Mouse (Mus musculus): ENCODE results near the gene Olfr824. TPM values are rescaled to one million over a fixed set of nuclear protein-coding genes. Genes with fewer than 3 reads are reported as not detected.

Olfr824 gene
- polyA plus RNA-seq (2017; shearing (Covaris generic)), result not detected

GRCm38 (mm10) chr10:130129900-130130299, at the start of gene Olfr824:
Gene Olfr824 (minus strand): TSS chr10:130130000.

GRCm38 (mm10) chr10:130166666-130167065, 36.9 kb upstream of the Olfr824 start, which contains the start of gene Olfr825:
Gene Olfr825 (minus strand): TSS chr10:130166766.

DNA sequence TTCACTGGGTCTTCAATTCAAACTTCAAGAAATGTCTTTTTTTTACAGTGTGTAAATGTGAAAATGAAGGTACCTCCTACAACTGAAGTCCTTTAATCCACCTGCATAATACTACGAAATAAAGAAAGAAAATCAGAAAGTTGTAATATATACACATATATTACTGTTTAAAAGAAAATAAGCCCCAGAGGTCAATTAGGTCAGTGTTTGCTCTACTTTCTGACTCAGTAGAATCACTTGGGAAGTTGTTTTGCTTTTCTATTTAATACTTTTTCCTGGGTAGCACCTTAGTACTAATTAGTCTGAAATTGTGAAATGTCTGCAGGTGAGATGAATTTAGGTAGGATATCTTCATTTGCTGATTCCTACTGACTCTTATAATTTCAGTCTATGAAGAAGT, 14.5 kb downstream of the Olfr824 start, which contains the start of gene Olfr823:
TSS of gene Olfr823 (minus strand) at position 101 of the 400 bp plus-strand sequence.

Other genes with a start within 250 kb of the Olfr824 start
- not detected for gene Olfr815, start 224.1 kb downstream of the Olfr824 start, polyA plus RNA-seq (2017; shearing (Covaris generic))
- gene Olfr816, start 214.4 kb downstream of the Olfr824 start, polyA plus RNA-seq (2017; shearing (Covaris generic)), result not detected
- not detected for gene Olfr818, start 180.9 kb downstream of the Olfr824 start, polyA plus RNA-seq (2017; shearing (Covaris generic))
- not detected for gene Olfr819, start 162.7 kb downstream of the Olfr824 start, polyA plus RNA-seq (2017; shearing (Covaris generic))
- gene Olfr247, start 153.9 kb downstream of the Olfr824 start, polyA plus RNA-seq (2017; shearing (Covaris generic)), result not detected
- 0.06 TPM for gene Gm10310, start 144.9 kb downstream of the Olfr824 start, polyA plus RNA-seq (2017; shearing (Covaris generic))
- not detected for gene Olfr820, start 117.4 kb downstream of the Olfr824 start, polyA plus RNA-seq (2017; shearing (Covaris generic))
- not detected for gene Olfr821, start 99.7 kb downstream of the Olfr824 start, polyA plus RNA-seq (2017; shearing (Covaris generic))
- not detected for gene Olfr822, start 58.8 kb downstream of the Olfr824 start, polyA plus RNA-seq (2017; shearing (Covaris generic))
- gene Olfr823, start 14.6 kb downstream of the Olfr824 start, polyA plus RNA-seq (2017; shearing (Covaris generic)), result not detected
- not detected for gene Olfr825, start 36.8 kb upstream of the Olfr824 start, polyA plus RNA-seq (2017; shearing (Covaris generic))
- not detected for gene Olfr826, start 54.2 kb upstream of the Olfr824 start, polyA plus RNA-seq (2017; shearing (Covaris generic))
- not detected for gene Olfr827, start 84.4 kb upstream of the Olfr824 start, polyA plus RNA-seq (2017; shearing (Covaris generic))
- gene Neurod4, start 150.2 kb upstream of the Olfr824 start, polyA plus RNA-seq (2017; shearing (Covaris generic)), result not detected
- 221 TPM for gene Tespa1, start 192.9 kb upstream of the Olfr824 start, polyA plus RNA-seq (2017; shearing (Covaris generic))